ENCODE assay signal across 8 mouse cellular contexts in genomic region chr17:22423952-22424617, GRCm38 (mm10). TPM values are rescaled to one million over a fixed set of nuclear protein-coding genes. Genes with fewer than 3 reads are reported as not detected.
A peak's percentile ranks its signal among the peaks of the same experiment; 100 is the strongest.
DNase-seq lines count a peak whose midpoint lies in the region; ATAC-seq and TF ChIP-seq lines count a peak whose summit lies in the region.

Zfp946 (plus strand) TSS chr17:22424222.

- peak; percentile 98 for ATAC-seq in forebrain, embryonic 12.5 days (ENCODE audit: low FRiP score)
- peak; percentile 92 for ATAC-seq in heart, embryonic 16.5 days (replicated peaks; ENCODE audit: extremely low read depth, insufficient read depth, low FRiP score)
- peak; percentile 96 for ATAC-seq in liver, embryonic 13.5 days (ENCODE audit: low read depth)
- ATAC-seq in stomach, embryonic 14.5 days (ENCODE audit: insufficient number of reproducible peaks, insufficient read depth, low FRiP score, low read depth), result peak; percentile 97

- TF ChIP-seq CTCF in CH12.LX (conservative IDR thresholded peaks at IDR 0.05 in 1 of 2, IDR thresholded peaks at IDR 0.05 in 1 of 2; ENCODE audit: low read depth in 2 of 2, low read length in 2 of 2), result no peak

- in situ Hi-C loops in CH12.LX (cut with MboI; ENCODE audit: low pct_ligation_motif_present, low pct_unique_long_range_greater_than_20kb, low sequenced_read_pairs), result loop anchor here (25.0 kb wide), 1 partner anchor 337 kb away; no protein-coding TSS in a partner anchor

- no peaks in the 10 kb centered on the region for H3K36me3 ChIP-seq in CH12.LX (replicated peaks in 1 of 2; ENCODE audit: control insufficient read depth in 1 of 2, insufficient read depth in 1 of 2, low read length in 1 of 2)
- H3K36me3 ChIP-seq in forebrain, embryonic 12.5 days (replicated peaks), result no peaks in the 10 kb centered on the region
- H3K36me3 ChIP-seq in heart, embryonic 16.5 days (ENCODE audit: control insufficient read depth, insufficient read depth), result no peaks in the 10 kb centered on the region
- H3K36me3 ChIP-seq in liver, embryonic 13.5 days, result no peaks in the 10 kb centered on the region
- no peaks in the 10 kb centered on the region for H3K36me3 ChIP-seq in stomach, embryonic 14.5 days (ENCODE audit: control insufficient read depth, insufficient read depth, low read length)

- peaks cover 0 to 21% of the 10 kb centered on the region in 2 experiments; a peak in 2 of 4 replicates for H3K4me1 ChIP-seq in CH12.LX (ENCODE audit: control insufficient read depth in 1 of 2, insufficient read depth in 2 of 2)
- H3K4me1 ChIP-seq in forebrain, embryonic 12.5 days, result peaks cover 12% of the 10 kb centered on the region
- H3K4me1 ChIP-seq in heart, embryonic 16.5 days (ENCODE audit: control insufficient read depth, insufficient read depth, low read length), result peaks cover 3% of the 10 kb centered on the region
- peaks cover 6% of the 10 kb centered on the region for H3K4me1 ChIP-seq in liver, embryonic 13.5 days (replicated peaks)
- no peaks in the 10 kb centered on the region for H3K4me1 ChIP-seq in stomach, embryonic 14.5 days (ENCODE audit: control insufficient read depth, insufficient read depth, low read length)

- H3K79me2 ChIP-seq in CH12.LX (replicated peaks; ENCODE audit: control insufficient read depth, extremely low read depth, insufficient read depth, poor library complexity, severe bottlenecking), result no peaks in the 10 kb centered on the region

- dilution Hi-C loops in CH12.LX (cut with MboI; ENCODE audit: extremely low pct_ligation_motif_present, extremely low pct_unique_long_range_greater_than_20kb, low sequenced_read_pairs), result no loop called here

- H3K27me3 ChIP-seq in CH12.LX (replicated peaks), result no peaks in the 10 kb centered on the region
- no peaks in the 10 kb centered on the region for H3K27me3 ChIP-seq in forebrain, embryonic 12.5 days
- no peaks in the 10 kb centered on the region for H3K27me3 ChIP-seq in heart, embryonic 16.5 days (ENCODE audit: control insufficient read depth, insufficient read depth, low read length)
- H3K27me3 ChIP-seq in liver, embryonic 13.5 days, result no peaks in the 10 kb centered on the region; the same call in 1 of the 2 replicates
- H3K27me3 ChIP-seq in stomach, embryonic 14.5 days (ENCODE audit: control insufficient read depth, insufficient read depth, low read length), result no peaks in the 10 kb centered on the region

- peak within 1 kb of the TSS; percentile 77 for H3K4me2 ChIP-seq in CH12.LX (ENCODE audit: insufficient read depth, low read depth, poor library complexity, severe bottlenecking)
- H3K4me2 ChIP-seq in forebrain, embryonic 12.5 days, result peak within 1 kb of the TSS; percentile 54
- peak within 1 kb of the TSS; percentile 87 for H3K4me2 ChIP-seq in heart, embryonic 16.5 days (ENCODE audit: low read depth, low read length)
- H3K4me2 ChIP-seq in liver, embryonic 13.5 days, result peak within 1 kb of the TSS; percentile 71
- H3K4me2 ChIP-seq in stomach, embryonic 14.5 days (replicated peaks; ENCODE audit: low read depth, low read length), result peak within 1 kb of the TSS; percentile 54

- under 1% methylated on average over 29 of the region's 29 CpGs for WGBS in forebrain, embryonic 12.5 days
- WGBS in heart, embryonic 16.5 days, result under 1% methylated on average over 29 of the region's 29 CpGs
- under 1% methylated on average over 29 of the region's 29 CpGs for WGBS in liver, embryonic 13.5 days (ENCODE audit: insufficient replicate concordance)
- WGBS in stomach, embryonic 14.5 days, result 0% methylated on average over 29 of the region's 29 CpGs

- DNase-seq in CH12.LX (ENCODE audit: extremely low read depth), result peak; percentile 84
- DNase-seq in c-Kit-positive CD71-positive TER-119-positive erythroid progenitor cells, embryonic 14.5 days (ENCODE audit: low spot score), result peak; percentile 74
- DNase-seq in kidney, postnatal 25 days, result peak; percentile 92 to 93
- DNase-seq in liver, embryonic 13.5 days, result peak; percentile 72
- peak; percentile 36 to 52 for DNase-seq in natural killer cell, adult 2 months (ENCODE audit: low spot score in 2 of 2)

- peak within 1 kb of the TSS; percentile 65 to 90 (median 68) for H3K4me3 ChIP-seq in CH12.LX (replicated peaks in 1 of 3; ENCODE audit: low read depth in 2 of 3, low read length in 2 of 3, poor library complexity in 1 of 3)
- H3K4me3 ChIP-seq in forebrain, embryonic 12.5 days (replicated peaks), result peak within 1 kb of the TSS; percentile 61
- peak within 1 kb of the TSS; percentile 87 for H3K4me3 ChIP-seq in heart, embryonic 16.5 days (ENCODE audit: low read length)
- H3K4me3 ChIP-seq in liver, embryonic 13.5 days (replicated peaks), result peak within 1 kb of the TSS; percentile 68
- H3K4me3 ChIP-seq in stomach, embryonic 14.5 days (ENCODE audit: low read depth, low read length), result peak within 1 kb of the TSS; percentile 47

- no peak within 1 kb of the TSS for H3K27ac ChIP-seq in CH12.LX (ENCODE audit: insufficient read depth, low read depth)
- H3K27ac ChIP-seq in forebrain, embryonic 12.5 days, result peak within 1 kb of the TSS; percentile 88
- peak within 1 kb of the TSS; percentile 81 for H3K27ac ChIP-seq in heart, embryonic 16.5 days (ENCODE audit: low read length)
- peak within 1 kb of the TSS; percentile 50; the same call in 1 of the 2 replicates for H3K27ac ChIP-seq in liver, embryonic 13.5 days
- peak within 1 kb of the TSS; percentile 82 for H3K27ac ChIP-seq in stomach, embryonic 14.5 days (ENCODE audit: low read length)

- peak; percentile 53 for TF ChIP-seq POLR2A in CH12.LX (IDR thresholded peaks at IDR 0.05; ENCODE audit: low read depth, low read length)

- no peaks in the 10 kb centered on the region for H3K9me3 ChIP-seq in CH12.LX (replicated peaks; ENCODE audit: low read length)
- no peaks in the 10 kb centered on the region for H3K9me3 ChIP-seq in forebrain, embryonic 12.5 days
- no peaks in the 10 kb centered on the region for H3K9me3 ChIP-seq in heart, embryonic 16.5 days (replicated peaks; ENCODE audit: control insufficient read depth, low read length)
- H3K9me3 ChIP-seq in liver, embryonic 13.5 days (replicated peaks), result no peaks in the 10 kb centered on the region
- H3K9me3 ChIP-seq in stomach, embryonic 14.5 days (ENCODE audit: control insufficient read depth, low read depth, low read length), result no peaks in the 10 kb centered on the region

- no peak for TF ChIP-seq EP300 in CH12.LX (IDR thresholded peaks at IDR 0.05; ENCODE audit: low read length)

- peak within 1 kb of the TSS; percentile 76 for H3K9ac ChIP-seq in CH12.LX (ENCODE audit: insufficient read depth, low read depth)
- H3K9ac ChIP-seq in forebrain, embryonic 12.5 days, result peak within 1 kb of the TSS; percentile 57
- H3K9ac ChIP-seq in heart, embryonic 16.5 days (ENCODE audit: low read length), result peak within 1 kb of the TSS; percentile 80
- peak within 1 kb of the TSS; percentile 70 for H3K9ac ChIP-seq in liver, embryonic 13.5 days
- H3K9ac ChIP-seq in stomach, embryonic 14.5 days (replicated peaks; ENCODE audit: low read depth, low read length), result peak within 1 kb of the TSS; percentile 41

- no peak for TF ChIP-seq RAD21 in CH12.LX (IDR thresholded peaks at IDR 0.05; ENCODE audit: low read depth, low read length)

TF ChIP-seq in CH12.LX, 34 proteins besides CTCF, POLR2A, EP300 and RAD21 (continues in another document):
- TF ChIP-seq NELFE (IDR thresholded peaks at IDR 0.05; ENCODE audit: low read depth, low read length) (no peak), CHD2 (IDR thresholded peaks at IDR 0.05; ENCODE audit: low read length) (no peak), IRF4 (IDR thresholded peaks at IDR 0.05; ENCODE audit: low read depth, low read length) (no peak), RCOR1 (conservative IDR thresholded peaks at IDR 0.05; ENCODE audit: low read depth, low read length) (no peak), ZKSCAN1 (IDR thresholded peaks at IDR 0.05; ENCODE audit: borderline replicate concordance, low read depth, low read length) (no peak), CHD1 (IDR thresholded peaks at IDR 0.05; ENCODE audit: low read depth, low read length) (no peak), MEF2A (IDR thresholded peaks at IDR 0.05; ENCODE audit: borderline replicate concordance, low read depth, low read length) (no peak), MAZ (IDR thresholded peaks at IDR 0.05; ENCODE audit: low read depth, low read length) (peak; percentile 70; the same call in 1 of the 2 replicates), JUN (IDR thresholded peaks at IDR 0.05; ENCODE audit: insufficient read depth, low read depth, low read length) (no peak), USF2 (conservative IDR thresholded peaks at IDR 0.05; ENCODE audit: low read depth, low read length) (peak; percentile 90), ZNF384 (IDR thresholded peaks at IDR 0.05; ENCODE audit: low read depth, low read length) (peak; percentile 59; the same call in 1 of the 2 replicates), SIN3A (IDR thresholded peaks at IDR 0.05; ENCODE audit: low read length) (peak; percentile 44; the same call in 1 of the 2 replicates), HCFC1 (IDR thresholded peaks at IDR 0.05; ENCODE audit: low read depth, low read length) (peak; percentile 64), GABPA (IDR thresholded peaks at IDR 0.05; ENCODE audit: insufficient replicate concordance, low read depth, low read length) (no peak), NRF1 (IDR thresholded peaks at IDR 0.05; ENCODE audit: low read depth, low read length) (no peak), JUND (conservative IDR thresholded peaks at IDR 0.05; ENCODE audit: low read depth, low read length) (no peak), TBP (conservative IDR thresholded peaks at IDR 0.05; ENCODE audit: low read depth, low read length) (0 out of 2 replicates have a peak, but pooled peaks have one; percentile 35), MYC (IDR thresholded peaks at IDR 0.05; ENCODE audit: low read depth, low read length) (no peak), ZC3H11A (IDR thresholded peaks at IDR 0.05; ENCODE audit: low read depth, low read length) (no peak), ELF1 (IDR thresholded peaks at IDR 0.05; ENCODE audit: low read depth, low read length) (peak; percentile 88), KAT2A (IDR thresholded peaks at IDR 0.05; ENCODE audit: insufficient replicate concordance, low read length) (no peak), SMC3 (IDR thresholded peaks at IDR 0.05; ENCODE audit: low read depth, low read length) (no peak), BHLHE40 (IDR thresholded peaks at IDR 0.05; ENCODE audit: low read depth, low read length) (peak; percentile 56), MAFK (IDR thresholded peaks at IDR 0.05; ENCODE audit: insufficient replicate concordance, low read length) (no peak)

RNA-seq across cellular contexts. Expression of gene Zfp946, which starts in this region (rescaled TPM):
- 1.9 and 2.7 TPM in 2 replicates for total RNA-seq in CH12.LX (2012; rRNA removed)
- 7.1 and 7.3 TPM in 2 replicates for total RNA-seq in CH12.LX (2014; rRNA removed)
- polyA plus RNA-seq in CH12.LX (2012; ENCODE audit: insufficient read length, low read depth), result 5.9 and 6.6 TPM in 2 replicates
- 33.2 and 34.0 TPM in 2 replicates for polyA plus RNA-seq in forebrain, embryonic 12.5 days (2016; fragmentation: Nextera tagmentation; extraction: Ambion mirVana)
- 6.3 and 7.4 TPM in 2 replicates for polyA plus RNA-seq in heart, embryonic 16.5 days (2015; fragmentation: Nextera tagmentation; extraction: Ambion mirVana)
- polyA plus RNA-seq in liver, embryonic 13.5 days (2015; fragmentation: Nextera tagmentation; extraction: Ambion mirVana), result 3.1 and 3.9 TPM in 2 replicates
- 18.1 and 19.2 TPM in 2 replicates for polyA plus RNA-seq in stomach, embryonic 14.5 days (2014; fragmentation: Nextera tagmentation; extraction: Ambion mirVana)
